Mouse (Mus musculus): ENCODE results near the gene Ola1.

GRCm38 (mm10) chr2:73082476-73082875, 136.2 kb downstream of the Ola1 start:
- no peak for TF ChIP-seq CTCF (IDR thresholded peaks at IDR 0.05; ENCODE audit: borderline replicate concordance, insufficient read depth, low read depth, low read length)
- TF ChIP-seq POLR2A (IDR thresholded peaks at IDR 0.05; ENCODE audit: borderline replicate concordance, insufficient read depth, low read length): no peak

All from cerebellum, adult 2 months (tissue).